ENCODE assay signal across 9 mouse cellular contexts in genomic region chr16:32164396-32165027, GRCm38 (mm10). TPM values are rescaled to one million over a fixed set of nuclear protein-coding genes. Genes with fewer than 3 reads are reported as not detected.
DNase-seq lines count a peak whose midpoint lies in the region; ATAC-seq lines count a peak whose summit lies in the region.
"Had no signal": no experiment of that assay in that cellular context is flagged by ENCODE, and none has a peak within 500 bp of the region (broad histone marks: within the 10 kb centered on the region; RNA-seq: fewer than 3 reads in every experiment).

No protein-coding gene starts in this region.

- peak overlapping the region; percentile 84 for H3K4me2 ChIP-seq in limb, embryonic 12.5 days
- peak overlapping the region; percentile 62; the same call in 1 of the 2 replicates for H3K4me2 ChIP-seq in midbrain, embryonic 15.5 days

- no peaks in the 10 kb centered on the region for H3K9me3 ChIP-seq in limb, embryonic 12.5 days
- no peaks in the 10 kb centered on the region for H3K9me3 ChIP-seq in midbrain, embryonic 15.5 days

- peak; percentile 34 for DNase-seq in CD4-positive, CD25-positive, alpha-beta regulatory T cell, adult 2 months (ENCODE audit: low read depth, low spot score)
- peak; percentile 20 for DNase-seq in spleen, adult 12 weeks (ENCODE audit: low spot score)
- no peak for DNase-seq in spleen, postnatal 14 days (ENCODE audit: low spot score in 2 of 2)
- DNase-seq in retina, postnatal 1 day, result no peak
- DNase-seq in right cerebral cortex, postnatal 36 days (ENCODE audit: low spot score in 2 of 2), result no peak

- ATAC-seq in CD4-positive, CD25-positive, alpha-beta regulatory T cell, adult 4 months, result no peak
- no peak for ATAC-seq in limb, embryonic 12.5 days (ENCODE audit: insufficient number of reproducible peaks, insufficient read depth, low FRiP score, low TSS enrichment, low read depth)
- no peak for ATAC-seq in midbrain, embryonic 15.5 days (replicated peaks)

- H3K27me3 ChIP-seq in limb, embryonic 12.5 days, result peaks cover 14% of the 10 kb centered on the region
- H3K27me3 ChIP-seq in midbrain, embryonic 15.5 days (replicated peaks), result peaks cover 3% of the 10 kb centered on the region; the same call in 1 of the 2 replicates

- H3K4me3 ChIP-seq in limb, embryonic 12.5 days (replicated peaks), result peak overlapping the region; percentile 46
- peak overlapping the region; percentile 34; the same call in 1 of the 2 replicates for H3K4me3 ChIP-seq in midbrain, embryonic 15.5 days

- peaks cover 11% of the 10 kb centered on the region for H3K4me1 ChIP-seq in limb, embryonic 12.5 days (replicated peaks)
- peaks cover 7% of the 10 kb centered on the region for H3K4me1 ChIP-seq in midbrain, embryonic 15.5 days

- WGBS in limb, embryonic 12.5 days, result 68% methylated on average over 19 of the region's 19 CpGs
- WGBS in midbrain, embryonic 15.5 days, result 67% methylated on average over 19 of the region's 19 CpGs

- no peaks in the 10 kb centered on the region for H3K36me3 ChIP-seq in limb, embryonic 12.5 days
- H3K36me3 ChIP-seq in midbrain, embryonic 15.5 days (replicated peaks), result no peaks in the 10 kb centered on the region

- no peak overlapping the region for H3K27ac ChIP-seq in limb, embryonic 12.5 days
- H3K27ac ChIP-seq in midbrain, embryonic 15.5 days, result no peak overlapping the region

- H3K9ac ChIP-seq in limb, embryonic 12.5 days (replicated peaks), result peak overlapping the region; percentile 55; the same call in 1 of the 2 replicates
- H3K9ac ChIP-seq in midbrain, embryonic 15.5 days, result no peak overlapping the region

RNA-seq across cellular contexts. Expression of gene Nrros, which starts 0.9 kb away (rescaled TPM):
- polyA plus RNA-seq in CD4-positive, CD25-positive, alpha-beta regulatory T cell, adult 4 months (2017; shearing (Covaris generic)), result 10 to 100 TPM; 61.7 to 77.0 TPM
- 9.4 and 9.9 TPM in 2 replicates for polyA plus RNA-seq in limb, embryonic 12.5 days (2016; fragmentation: Nextera tagmentation; extraction: Ambion mirVana)
- 8.4 and 8.6 TPM in 2 replicates for polyA plus RNA-seq in midbrain, embryonic 15.5 days (2015; fragmentation: Nextera tagmentation; extraction: Ambion mirVana)

RNA-seq across cellular contexts. Expression of gene Bex6, which starts 15.1 kb away (rescaled TPM):
- not detected for polyA plus RNA-seq in CD4-positive, CD25-positive, alpha-beta regulatory T cell, adult 4 months (2017; shearing (Covaris generic))
- not detected in 2 replicates for polyA plus RNA-seq in limb, embryonic 12.5 days (2016; fragmentation: Nextera tagmentation; extraction: Ambion mirVana)
- not detected in 2 replicates for polyA plus RNA-seq in midbrain, embryonic 15.5 days (2015; fragmentation: Nextera tagmentation; extraction: Ambion mirVana)
- polyA plus RNA-seq: gonadal fat pad, adult 2 months had no signal

Comparison
In these comparisons a context has a peak if more than half of its experiments do, and no peak if none do; other contexts are left out.
1. DNase-seq: peak in CD4-positive, CD25-positive, alpha-beta regulatory T cell, adult 2 months (single experiment) and spleen, adult 12 weeks (single experiment); none in spleen, postnatal 14 days (0 of 2), retina, postnatal 1 day (single experiment) and right cerebral cortex, postnatal 36 days (0 of 2).